Mouse (Mus musculus) left cerebral cortex, postnatal 25 days (tissue): ENCODE data around the gene Otud7a. TPM values are rescaled to one million over a fixed set of nuclear protein-coding genes. Genes with fewer than 3 reads are reported as not detected.
A peak's percentile ranks its signal among the peaks of the same experiment; 100 is the strongest.

Experiments used
- DNase-seq, 2 experiments: peaks; one replicate each; pipeline ENCODE4 v3.0.0; 2022; ENCODE audit warnings: low spot score in 2 of 2, mixed read lengths in 1 of 2
- intact Hi-C: fragments of 180-260 bp; cut with DNase I; formaldehyde crosslinking; loops from one replicate; pipeline ENCODE4 v1.15.1; 2025
- total RNA-seq, 2 experiments: library from RNA; stranded (reverse); gene quantifications; 2 replicates each; pipeline ENCODE4 v1.2.3; 2021

Otud7a gene
- 10 to 100 TPM; 76.4 to 81.9 TPM for total RNA-seq

DNA sequence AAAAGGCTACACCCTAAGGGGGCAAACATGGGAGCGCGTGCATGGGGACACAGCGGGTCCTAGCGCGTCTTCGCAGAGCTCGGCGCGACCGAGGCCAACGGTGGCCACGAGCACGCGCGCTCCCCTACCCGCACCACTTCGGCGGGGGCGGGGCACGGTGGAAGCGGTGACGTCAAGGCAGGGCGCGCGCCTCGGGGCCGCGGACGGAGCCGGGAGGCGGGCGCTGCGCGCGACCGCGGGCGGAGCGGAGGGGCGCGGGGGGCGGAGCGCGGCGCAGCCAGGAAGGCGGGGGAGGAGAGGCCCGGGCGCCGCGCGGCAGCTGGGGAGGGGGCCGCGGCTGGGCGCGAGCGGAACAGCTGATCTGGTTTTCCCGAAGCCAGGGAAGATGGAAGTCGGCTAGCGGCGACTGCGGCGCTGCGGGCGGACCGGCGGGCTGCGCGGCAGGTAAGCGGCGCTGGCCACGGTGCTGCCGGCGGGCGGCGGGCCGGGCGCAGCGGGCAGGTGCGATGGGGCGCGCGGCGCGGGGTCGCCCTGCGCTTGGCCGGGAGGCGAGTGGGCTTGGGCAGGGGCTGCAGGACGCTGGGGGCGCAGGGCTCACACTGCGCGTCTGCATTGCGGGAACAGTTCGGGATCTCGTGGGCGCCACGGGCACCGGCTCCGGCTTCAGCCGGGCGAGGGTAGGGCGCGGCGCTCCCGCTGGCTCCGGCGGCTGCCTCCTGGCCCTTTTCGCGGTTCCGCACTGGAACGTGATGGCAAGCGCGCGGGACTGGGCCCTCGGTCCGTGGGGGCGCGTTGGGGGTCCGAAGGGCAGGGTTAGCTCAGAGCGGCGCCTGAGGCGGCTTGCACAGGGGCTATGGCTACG, at the start of gene Otud7a:
Gene Otud7a, plus strand, starts transcription at position 268 of the 862 bp plus-strand sequence.
- peak; percentile 91 for DNase-seq
- intact Hi-C loops, result loop anchor here (1.0 to 10.0 kb wide), 4 partner anchors 98 to 228 kb away; no protein-coding TSS in a partner anchor

DNA sequence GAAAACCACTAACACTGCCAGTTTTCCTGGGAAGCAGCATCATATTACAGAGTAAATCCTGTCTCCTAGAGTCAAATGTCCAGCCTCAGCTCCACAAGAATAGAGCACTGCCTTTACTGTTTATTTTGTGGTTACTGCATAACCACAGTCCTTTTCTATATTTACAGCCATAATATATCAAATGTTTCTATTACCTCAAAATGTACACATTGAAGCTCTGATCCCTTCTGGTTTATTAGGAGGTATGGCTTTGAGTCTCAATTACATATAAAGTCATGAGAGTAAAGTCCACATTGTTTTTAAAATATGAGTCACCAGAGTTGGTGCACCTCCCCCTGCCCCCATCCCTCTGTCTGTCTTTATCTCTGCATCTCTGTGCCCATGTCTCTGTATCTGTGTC, 38.6 kb upstream of the Otud7a start:
- no peak for DNase-seq
- intact Hi-C loops, result no loop called here

DNA sequence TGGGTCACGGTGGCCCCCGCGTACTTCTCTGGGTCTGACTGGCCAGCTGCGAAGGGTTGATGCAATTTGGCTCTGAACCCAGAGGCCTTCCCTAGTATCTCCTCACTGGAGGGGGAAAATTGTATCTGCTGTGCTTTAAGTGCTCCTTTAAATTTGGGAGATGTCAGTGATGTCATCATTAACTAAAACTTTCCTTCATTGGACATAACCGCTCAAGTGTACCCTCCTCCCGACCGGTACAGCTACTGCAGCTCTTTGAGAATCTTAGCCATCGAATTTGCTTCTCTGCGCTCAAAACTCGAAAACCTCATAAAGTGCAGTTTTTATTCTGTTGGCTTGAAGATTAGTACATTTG, 772 bp downstream of the Otud7a start:
- intact Hi-C loops, result loop anchor here (1.0 to 10.0 kb wide), 3 partner anchors 99 to 227 kb away; no protein-coding TSS in a partner anchor
- peak in 1 of 2 experiments; percentile 63 for DNase-seq

DNA sequence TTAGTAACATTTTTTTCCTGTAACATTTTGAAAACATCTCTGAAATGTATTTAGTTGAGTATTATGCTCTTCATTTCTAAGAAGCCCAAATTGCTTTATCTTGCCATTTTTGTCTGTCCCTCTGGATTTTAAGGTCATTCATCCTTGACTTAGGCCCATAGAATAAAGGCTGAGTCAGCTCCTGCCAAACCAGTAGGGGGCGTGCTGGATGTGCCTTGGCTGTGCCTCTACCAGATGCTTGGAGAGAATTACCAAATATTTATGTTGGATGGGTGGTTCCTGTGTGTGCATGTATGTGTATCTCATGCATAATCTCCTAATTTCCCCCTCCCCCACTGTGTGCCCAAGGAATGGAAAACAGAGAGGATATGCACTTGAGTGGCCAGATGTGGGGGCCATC, 2.4 kb downstream of the Otud7a start:
- peak in 1 of 2 experiments; percentile 14 for DNase-seq
- intact Hi-C loops, result loop anchor here (10.0 kb wide), 1 partner anchor 138 kb away; no protein-coding TSS in a partner anchor

DNA sequence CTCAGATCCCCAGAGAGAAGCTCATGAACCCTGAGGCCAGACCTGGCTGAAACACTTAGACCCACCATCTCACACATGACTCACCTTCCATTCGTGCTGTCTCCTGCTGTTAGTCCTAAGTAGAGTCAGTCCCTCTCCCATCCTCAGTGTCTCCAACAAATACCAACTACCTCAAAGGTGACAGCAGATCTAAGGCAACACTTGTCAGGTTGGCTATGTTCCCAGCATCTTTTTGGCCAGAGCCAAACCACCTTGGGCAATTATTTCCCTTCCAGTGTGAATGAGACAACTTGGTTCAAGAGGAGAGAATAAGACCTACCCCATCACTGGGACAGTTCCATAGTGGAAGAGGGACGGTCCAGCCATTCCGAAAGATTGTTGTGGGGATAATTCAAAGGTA, 10.7 kb downstream of the Otud7a start:
- intact Hi-C loops, result no loop called here
- DNase-seq, result no peak

DNA sequence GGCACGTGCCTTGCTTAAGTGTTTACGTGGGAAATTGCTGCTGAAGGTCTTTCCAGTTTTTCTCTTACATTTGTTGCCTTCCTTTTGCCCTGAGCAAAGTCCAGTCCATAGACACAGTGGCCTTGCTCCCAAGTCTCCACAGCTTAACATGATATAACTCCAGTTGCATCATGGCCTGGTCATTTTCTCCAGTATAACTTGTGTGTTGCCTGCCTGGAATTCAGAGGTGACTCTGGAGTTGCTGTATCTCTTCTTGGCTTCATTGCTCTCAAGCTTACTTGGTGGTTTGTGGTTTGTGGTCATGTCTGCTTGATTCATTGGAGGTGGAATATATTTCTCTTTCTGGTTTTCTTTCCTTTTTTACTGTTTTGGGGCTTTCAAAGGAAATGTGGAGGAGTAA, 17.7 kb downstream of the Otud7a start:
- DNase-seq, result no peak
- intact Hi-C loops, result no loop called here

DNA sequence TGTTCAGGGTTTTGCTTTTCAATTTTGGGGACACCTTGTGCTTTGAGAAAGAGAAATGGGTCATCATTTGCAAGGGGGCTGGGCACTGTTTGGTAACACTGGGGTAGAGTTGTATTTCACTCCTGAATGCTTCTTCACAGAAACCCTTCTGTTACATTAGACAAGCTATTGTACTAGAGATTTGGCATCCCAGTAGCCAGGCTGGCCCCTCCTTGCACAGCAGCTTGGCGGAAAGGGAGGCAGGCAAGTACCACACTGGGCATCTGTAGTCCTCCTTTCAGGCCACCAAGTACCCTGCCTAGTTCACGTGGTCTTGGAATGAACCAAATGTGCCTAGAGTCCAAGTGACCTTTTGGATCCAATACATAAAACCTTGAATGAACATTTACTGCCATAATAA, 18.1 kb downstream of the Otud7a start:
- intact Hi-C loops, result no loop called here
- peak in 1 of 2 experiments; percentile 47 for DNase-seq

DNA sequence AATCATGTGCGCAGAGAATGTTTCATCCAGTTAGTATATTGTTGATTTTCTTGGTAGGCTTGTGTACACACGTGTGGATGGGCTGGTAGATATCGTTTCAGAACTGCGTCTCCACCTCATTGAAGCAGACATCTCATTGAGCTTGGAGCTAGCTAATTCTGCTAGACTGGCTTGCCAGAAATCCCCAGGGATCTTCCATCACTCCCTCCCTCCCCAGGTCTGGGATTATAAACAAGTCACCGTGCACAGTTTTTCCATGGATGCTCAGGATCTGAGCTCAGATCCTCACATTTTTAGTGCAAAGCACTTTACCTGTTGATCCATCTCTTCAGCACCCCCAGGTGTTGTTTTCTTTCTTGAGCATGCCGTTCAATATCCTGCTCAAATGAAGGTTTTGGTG, 22.2 kb downstream of the Otud7a start:
- DNase-seq, result no peak
- intact Hi-C loops, result loop anchor here (5.0 kb wide), 1 partner anchor 201 kb away; no protein-coding TSS in a partner anchor

DNA sequence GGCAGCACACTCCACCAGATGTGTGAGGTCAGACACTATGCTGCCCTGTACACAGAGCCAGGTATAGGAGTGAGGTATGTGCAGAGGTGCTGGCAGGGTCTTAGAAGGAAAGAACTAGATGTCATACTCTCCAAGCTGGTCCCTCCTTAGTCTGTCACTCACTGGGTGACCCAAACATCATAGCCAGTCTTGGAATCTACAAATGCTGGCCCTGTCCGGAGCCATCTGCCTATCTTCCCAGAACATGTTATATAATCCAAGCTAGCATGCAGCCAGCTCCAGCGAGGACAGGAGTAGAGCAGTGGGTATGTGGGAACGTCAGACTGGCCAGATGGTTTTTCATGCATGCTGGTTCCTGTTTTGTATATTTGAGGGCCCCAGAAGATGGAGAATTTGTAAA, 23.7 kb downstream of the Otud7a start:
- peak in 1 of 2 experiments; percentile 60 for DNase-seq

DNA sequence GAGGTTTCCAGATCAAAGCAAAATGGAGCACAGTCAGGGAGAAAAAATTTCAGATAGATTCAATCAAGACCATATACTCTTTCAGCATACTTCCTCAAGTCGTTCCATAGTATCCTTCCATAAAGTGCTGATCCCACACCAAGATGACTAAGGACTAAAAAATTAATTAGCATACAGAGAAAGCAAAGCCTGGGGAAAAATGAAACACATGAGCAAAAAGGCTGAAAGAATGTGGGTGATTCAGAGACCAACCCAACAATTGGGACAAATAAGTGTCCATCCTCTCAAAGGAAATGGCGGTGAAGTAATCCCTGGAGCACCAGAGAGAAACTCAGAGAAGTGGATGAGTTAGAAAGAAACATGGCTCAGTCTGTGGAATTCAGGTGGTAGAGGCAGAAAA, 38.5 kb downstream of the Otud7a start:
- intact Hi-C loops, result no loop called here
- DNase-seq, result no peak

More for the DNA sequence above, 23.7 kb downstream of the Otud7a start:
- intact Hi-C loops, result loop anchor here (5.0 kb wide), 1 partner anchor 199 kb away; no protein-coding TSS in a partner anchor

DNA sequence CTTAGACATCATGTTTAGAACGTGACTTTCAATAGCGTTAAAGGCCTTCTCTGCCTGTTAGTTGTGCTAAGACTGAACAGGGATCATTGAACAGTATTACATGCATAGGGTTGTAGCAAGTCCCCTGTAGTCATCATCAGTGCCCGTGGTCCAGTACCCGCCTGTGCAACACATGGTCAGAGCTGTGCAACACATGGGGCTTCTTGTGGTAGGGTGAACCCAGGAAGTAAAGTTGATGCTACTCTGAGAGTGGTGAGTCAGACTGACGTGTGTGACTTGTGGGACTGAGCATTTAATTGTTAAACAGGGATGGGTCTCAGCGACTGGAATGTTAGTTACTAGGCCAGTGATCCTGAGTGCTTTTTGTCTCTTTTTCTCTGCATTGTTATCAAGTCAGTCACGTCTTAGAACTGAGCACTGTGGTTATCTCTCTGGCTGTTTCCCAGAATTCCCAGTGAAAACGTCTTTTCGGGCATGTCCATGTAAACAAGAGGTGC, 52.5 kb downstream of the Otud7a start:
- intact Hi-C loops, result no loop called here
- DNase-seq, result no peak

DNA sequence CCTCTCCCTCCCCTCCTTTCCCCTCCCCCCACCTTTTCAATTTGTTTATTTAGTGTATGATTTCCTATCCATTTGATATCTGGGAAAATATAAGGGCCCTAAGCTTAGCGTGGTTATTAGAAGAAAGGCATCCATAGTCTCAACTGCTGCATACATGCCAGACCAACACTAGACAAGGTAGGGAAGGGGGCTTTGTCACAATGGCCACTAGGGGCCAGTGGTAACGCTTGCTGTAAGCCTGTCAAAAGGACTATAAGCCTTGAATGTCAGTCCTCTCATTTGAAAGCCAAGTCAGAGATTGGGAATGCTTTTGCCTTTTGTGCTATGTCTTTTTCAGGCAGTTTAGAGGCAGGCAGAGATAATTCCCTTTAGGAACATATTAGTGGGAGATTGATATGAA, 59.7 kb downstream of the Otud7a start:
- DNase-seq, result no peak
- intact Hi-C loops, result no loop called here

DNA sequence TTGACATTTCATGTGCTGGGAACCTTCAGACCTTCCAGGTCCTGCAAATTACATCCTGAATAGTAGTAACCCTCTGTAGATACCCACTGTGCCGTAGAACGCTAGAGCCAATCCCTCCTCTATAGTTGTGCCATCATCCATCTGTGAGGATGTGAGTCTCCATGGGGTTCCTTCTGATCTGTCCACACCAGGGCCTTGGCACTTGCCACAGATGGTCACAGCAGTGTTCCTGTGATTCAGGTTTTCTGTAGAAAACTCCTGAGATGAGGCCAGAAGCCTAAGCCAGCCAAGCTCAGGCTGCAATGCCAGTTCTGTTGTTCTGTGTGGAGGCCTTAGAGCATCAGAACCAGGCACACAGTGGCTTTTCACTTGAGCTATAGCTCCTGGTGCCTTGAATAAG, 63.5 kb downstream of the Otud7a start:
- intact Hi-C loops, result no loop called here
- no peak for DNase-seq

DNA sequence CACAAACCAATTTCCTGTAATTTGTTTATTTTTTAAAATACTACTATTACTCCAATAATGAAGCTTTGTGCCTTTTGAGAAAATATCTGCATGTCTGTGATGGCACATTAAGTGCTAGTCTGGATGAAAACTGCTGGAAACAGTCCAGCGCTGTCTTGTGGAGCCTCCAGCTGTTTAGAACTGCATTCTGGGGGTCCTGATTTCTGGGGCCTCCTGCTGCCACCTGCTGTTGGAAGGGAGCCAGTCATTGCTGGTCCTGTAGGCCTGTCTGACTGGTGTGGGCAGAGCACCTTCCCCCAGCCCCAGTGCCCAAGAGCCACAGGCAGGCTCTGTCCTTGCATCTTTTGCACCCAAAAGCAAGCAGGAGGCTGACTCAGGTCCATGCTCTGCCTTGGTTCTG, 65.3 kb downstream of the Otud7a start:
- DNase-seq, result no peak

DNA sequence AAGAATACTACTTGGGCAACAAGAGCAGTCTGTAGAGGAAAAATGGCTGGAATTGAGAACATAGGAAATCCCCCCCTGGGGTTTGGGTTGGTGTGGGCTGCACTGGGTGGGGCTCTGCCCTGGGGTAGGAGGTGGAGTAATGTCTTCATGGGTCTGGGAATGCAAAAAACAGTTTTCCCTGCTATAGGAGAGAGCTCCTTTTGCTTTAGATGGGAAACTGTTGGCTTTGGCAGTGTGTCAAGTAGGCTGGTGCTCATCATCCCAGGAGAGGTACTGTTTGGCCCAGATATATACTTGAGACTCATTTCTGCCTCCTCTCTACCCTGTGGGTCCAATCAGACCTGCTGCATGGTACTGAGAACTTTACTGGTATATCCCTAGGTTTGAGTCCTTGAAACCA, 66.9 kb downstream of the Otud7a start:
- peak in 1 of 2 experiments; percentile 31 for DNase-seq
- intact Hi-C loops, result no loop called here

More for the DNA sequence above, 65.3 kb downstream of the Otud7a start:
- intact Hi-C loops, result no loop called here

DNA sequence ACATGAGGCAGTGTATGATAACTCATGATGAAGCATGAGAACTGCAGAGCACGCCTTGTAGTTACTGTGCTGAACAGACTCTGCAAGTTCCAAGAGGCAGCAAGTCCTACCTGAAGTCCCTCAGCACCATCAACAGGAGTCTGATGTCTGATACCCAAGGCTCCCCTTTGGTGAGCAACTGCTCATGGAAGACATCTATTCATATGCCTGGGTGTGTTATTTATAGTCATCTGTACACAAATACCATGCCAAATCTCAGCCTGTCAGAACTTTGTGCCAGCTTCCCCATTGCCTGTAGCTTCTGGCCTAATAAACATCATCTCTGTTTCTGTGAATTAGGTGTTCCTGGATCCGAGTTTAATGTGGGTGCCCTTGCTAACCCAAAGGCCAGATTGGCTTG, 68.0 kb downstream of the Otud7a start:
- intact Hi-C loops, result no loop called here
- no peak for DNase-seq

DNA sequence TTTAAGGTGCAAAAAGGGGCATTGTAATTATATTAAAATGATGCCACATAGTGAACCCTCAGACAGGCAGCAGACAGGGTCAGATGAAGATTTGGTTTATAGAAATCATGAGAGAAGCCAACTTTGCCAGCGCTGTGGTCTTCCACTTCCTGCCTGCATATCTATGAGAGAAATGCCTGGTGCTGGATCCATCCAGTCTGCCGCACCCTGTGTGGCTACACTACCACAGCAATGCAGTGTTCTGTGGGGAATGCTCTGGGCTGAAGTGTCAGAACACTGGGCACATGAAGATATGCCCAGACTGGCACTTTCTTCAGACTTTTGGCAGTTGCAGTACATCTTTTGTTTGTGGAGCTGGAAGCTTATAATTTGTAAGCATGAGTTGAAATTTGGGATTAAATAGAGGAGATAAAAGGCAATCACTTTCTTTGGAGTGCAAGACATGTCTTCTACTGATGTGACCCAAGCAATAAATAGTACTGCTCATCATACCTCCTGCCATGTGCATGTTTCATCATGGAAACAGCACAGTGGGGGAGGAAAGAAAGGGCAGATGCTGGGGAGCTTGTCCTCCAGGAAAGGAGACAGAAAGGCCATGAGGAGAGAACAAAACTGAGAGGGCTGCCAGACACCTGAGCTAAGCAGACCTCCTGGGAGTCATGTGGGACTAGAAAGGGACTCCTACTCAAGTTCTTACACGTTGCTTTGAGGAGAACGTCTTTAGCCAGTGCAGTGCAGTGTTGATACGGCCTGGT, 71.8 kb downstream of the Otud7a start:
- intact Hi-C loops, result no loop called here
- DNase-seq, result no peak

DNA sequence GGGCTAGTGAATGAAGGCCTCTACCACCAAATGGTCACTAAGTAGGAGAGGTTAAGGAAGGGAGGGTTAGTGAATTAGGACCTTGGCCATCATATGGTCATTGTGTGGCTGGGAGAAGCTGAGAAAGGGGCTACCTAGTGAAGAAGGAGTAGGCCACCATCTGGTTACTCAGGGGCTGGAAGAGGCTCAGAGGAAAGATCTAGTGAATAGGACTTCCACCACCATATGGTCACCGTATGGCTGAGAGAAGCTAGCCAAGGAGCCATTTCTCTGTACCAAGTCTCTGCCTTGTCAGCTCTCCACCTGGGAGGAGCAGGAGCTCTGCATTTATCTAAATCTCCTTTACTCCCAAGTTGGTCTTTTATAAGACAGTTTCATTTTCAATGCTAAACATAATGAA, 75.7 kb downstream of the Otud7a start:
- intact Hi-C loops, result no loop called here
- DNase-seq, result peak in 1 of 2 experiments; percentile 30

DNA sequence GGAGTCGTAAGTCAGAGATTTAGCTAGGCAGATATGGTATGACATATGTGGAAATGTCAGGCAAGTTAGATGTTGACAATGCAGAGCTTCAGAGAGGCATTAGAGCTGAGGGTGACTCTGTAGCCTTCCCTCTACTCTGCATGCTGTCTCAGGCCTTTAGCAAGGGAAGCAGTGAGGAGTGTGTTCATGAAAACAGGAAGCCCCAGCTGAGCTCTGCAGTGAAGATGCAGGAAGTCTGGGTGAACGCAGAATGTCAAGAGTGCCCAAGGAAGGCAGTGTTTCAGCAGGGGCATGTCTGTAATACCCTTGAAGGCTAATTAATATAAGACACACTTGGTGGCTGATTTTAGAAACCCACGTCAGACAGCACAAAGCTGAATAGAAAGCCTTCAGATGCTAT, 77.9 kb downstream of the Otud7a start:
- intact Hi-C loops, result no loop called here

DNA sequence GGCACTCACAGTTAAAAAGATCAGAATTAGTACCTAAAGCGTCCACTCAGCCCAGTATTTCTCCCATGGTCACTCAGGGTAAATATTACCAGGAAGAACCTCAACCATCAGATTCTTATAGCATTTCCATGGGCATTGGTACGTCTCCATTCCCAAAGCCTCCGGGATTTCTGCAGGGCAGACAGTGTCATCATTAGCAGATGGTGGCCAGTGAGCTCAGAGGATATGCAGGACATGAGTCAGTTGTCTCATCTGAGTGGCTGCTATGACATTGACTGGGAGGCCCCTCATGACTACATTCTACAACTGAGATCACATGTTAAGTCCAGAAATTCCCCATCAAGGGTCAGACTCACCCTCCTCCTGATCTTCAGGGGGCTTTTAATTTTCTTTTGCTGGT, 78.5 kb downstream of the Otud7a start:
- intact Hi-C loops, result no loop called here
- DNase-seq, result no peak

More for the DNA sequence above, 77.9 kb downstream of the Otud7a start:
- no peak for DNase-seq
